Mouse (Mus musculus) olfactory bulb, adult 2 months (tissue): Measurements from ENCODE around the gene Polm. TPM values are rescaled to one million over a fixed set of nuclear protein-coding genes. Genes with fewer than 3 reads are reported as not detected.

Experiments
- H3K27ac ChIP-seq: fragments of 200-500 bp; 2 replicates; pipeline ENCODE4 v1.5.1; 2012; ENCODE audit warnings: low read depth, low read length; ENCODE audit not compliant: insufficient read depth
- H3K4me1 ChIP-seq: fragments of 200-500 bp; 2 replicates; pipeline ENCODE4 v1.6.1; 2012; ENCODE audit warnings: low read length; ENCODE audit not compliant: control insufficient read depth, insufficient read depth
- H3K4me3 ChIP-seq: fragments of 200-500 bp; 2 replicates; pipeline ENCODE4 v1.5.1; 2012; ENCODE audit warnings: mild to moderate bottlenecking, low read depth, low read length, moderate library complexity; ENCODE audit not compliant: insufficient read depth
- CTCF ChIP-seq: fragments of 200-500 bp; IDR thresholded peaks from 2 replicates; pipeline ENCODE4 v1.5.1; 2012; ENCODE audit warnings: low read depth, mild to moderate bottlenecking, low read length, moderate library complexity; ENCODE audit not compliant: insufficient read depth
- POLR2A ChIP-seq: fragments of 200-500 bp; IDR thresholded peaks from 2 replicates; pipeline ENCODE4 v1.6.1; 2012; ENCODE audit warnings: mild to moderate bottlenecking, low read depth, low read length, moderate library complexity; ENCODE audit not compliant: insufficient read depth
- WGBS: fragments of 180-500 bp; shearing (Covaris S2); methylation state at CpG from one replicate; pipeline ENCODE4 v1.1.7; 2018; 5-methylcytosine and 5-hydroxymethylcytosine counted together
- polyA plus RNA-seq: library from polyadenylated mRNA; stranded (reverse); fragments of >200 nt; gene quantifications from 2 replicates; pipeline ENCODE4 v1.2.4, GENCODE M21; 2012; ENCODE audit warnings: low replicate concordance; ENCODE audit not compliant: missing spikeins, insufficient read depth, insufficient read length

The Polm gene
- polyA plus RNA-seq, 1 experiment = not detected

DNA sequence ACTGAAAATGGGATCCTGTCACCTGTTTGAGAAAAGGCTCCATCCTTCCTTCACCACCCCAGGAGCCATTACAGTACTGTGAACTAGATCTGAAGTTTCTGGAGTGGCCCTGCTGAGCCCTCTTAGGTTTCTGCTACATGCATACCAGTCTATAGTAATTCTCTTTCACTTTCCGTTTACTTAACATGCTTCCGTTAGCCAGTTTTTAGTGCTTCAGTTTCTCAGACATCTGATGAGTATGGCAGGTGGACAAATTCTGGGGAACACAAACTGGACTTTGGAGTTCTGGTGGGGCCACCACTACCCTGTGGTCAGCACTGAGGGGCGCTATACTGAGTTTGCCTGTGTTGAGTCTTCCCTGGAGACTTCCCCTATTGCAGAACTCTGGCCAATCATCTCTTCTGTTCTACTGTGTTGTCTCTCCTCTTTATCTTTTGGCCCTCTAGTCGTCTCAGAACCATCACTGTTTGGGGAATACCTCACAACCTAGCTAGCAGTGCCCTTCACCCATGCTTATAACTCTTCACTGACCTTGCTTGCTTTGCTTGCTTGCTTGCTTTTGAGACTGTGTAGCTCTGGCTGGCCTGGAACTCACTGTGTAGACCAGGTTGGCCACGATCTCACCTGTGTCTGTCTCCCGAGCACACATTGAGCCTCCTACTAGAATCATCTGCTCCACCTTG lies 48.6 kb downstream of the Polm start:
- TF ChIP-seq CTCF (no peak), POLR2A (no peak)
- 63% methylated on average over 6 of the region's 6 CpGs for WGBS
- Histone ChIP-seq H3K4me1 (peaks cover 7% of the 10 kb centered on the region), H3K4me3 (peak overlapping the region; percentile 96), H3K27ac (no peak overlapping the region)

DNA sequence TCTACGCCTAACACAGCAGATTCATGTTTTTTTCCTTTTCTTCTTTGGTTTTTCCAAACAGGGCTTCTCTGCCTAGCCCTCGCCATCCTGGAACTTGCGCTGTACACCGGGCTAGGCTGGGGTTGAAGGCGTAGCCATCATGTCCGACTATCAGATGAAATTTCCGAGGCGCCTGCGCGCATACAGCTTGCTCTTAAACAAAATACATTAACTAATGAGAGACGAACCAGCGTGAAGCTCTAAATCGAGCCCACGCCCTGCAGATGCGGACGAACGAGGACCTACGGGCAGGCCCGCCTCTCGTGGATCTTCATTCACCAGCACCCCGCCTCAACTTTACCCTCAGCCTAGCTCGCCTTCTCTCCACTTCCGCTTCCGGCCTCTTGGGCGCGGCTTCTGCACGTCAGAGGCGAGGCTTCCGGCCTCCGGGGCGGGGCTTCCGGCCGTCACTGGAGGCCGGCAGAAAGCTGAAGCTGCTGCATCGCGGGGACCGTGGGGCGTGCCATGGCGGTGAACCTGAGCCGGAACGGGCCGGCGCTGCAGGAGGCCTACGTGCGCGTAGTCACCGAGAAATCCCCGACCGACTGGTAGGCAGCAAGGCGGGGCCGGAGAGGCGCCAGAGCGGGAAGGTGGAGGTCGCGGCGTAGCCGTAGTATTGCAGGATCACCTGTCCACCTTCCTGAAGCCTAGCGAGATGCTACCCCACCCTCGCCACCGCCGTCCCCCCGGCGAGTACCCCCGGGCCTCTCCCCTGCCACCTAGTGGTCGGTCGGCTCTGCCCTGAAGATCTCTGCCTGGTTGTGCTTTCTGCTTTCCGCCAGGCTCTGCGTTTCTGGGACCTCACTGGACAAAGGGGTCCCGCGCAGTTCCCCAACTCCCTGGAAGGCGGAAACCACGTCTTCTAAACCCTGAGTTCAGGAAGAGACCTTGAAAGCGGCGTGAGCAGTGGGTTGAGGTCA lies 49.5 kb downstream of the Polm start, which contains the start of gene Dbnl:
TSS of gene Dbnl (plus strand) at position 433 of the 959 bp plus-strand sequence.
- H3K27ac ChIP-seq = peak within 1 kb of the TSS; percentile 72
- H3K4me3 ChIP-seq = peak within 1 kb of the TSS; percentile 96
- WGBS = under 1% methylated on average over 74 of the region's 74 CpGs
- TF ChIP-seq POLR2A (peak; percentile 93), CTCF (peak; percentile 59; the same call in 1 of the 2 replicates)
- peaks cover 7% of the 10 kb centered on the region for H3K4me1 ChIP-seq

DNA sequence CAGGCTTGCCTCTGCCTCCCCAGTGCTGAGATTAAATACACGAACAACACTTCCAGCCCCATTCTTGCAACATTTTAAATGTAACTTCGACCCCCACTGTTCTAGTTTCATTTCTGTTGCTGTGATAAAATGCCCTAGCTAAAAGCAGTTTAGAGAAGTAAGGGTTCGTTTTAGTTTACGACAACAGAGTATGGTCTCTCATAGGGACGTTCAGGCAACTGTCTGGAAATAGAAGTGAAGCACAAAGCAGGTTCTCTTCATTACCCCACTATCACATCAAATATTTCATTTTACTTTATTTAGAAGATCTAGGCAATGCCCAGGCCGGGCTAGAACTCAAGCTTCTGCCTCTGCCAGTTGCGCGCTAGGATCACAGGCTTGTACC lies 50.2 kb downstream of the Polm start:
- TF ChIP-seq CTCF (no peak), POLR2A (no peak)
- H3K4me1 ChIP-seq = peaks cover 7% of the 10 kb centered on the region
- peak overlapping the region; percentile 44 for H3K27ac ChIP-seq
- peak overlapping the region; percentile 96 for H3K4me3 ChIP-seq
- WGBS = 36% methylated on average over 8 of the region's 8 CpGs

DNA sequence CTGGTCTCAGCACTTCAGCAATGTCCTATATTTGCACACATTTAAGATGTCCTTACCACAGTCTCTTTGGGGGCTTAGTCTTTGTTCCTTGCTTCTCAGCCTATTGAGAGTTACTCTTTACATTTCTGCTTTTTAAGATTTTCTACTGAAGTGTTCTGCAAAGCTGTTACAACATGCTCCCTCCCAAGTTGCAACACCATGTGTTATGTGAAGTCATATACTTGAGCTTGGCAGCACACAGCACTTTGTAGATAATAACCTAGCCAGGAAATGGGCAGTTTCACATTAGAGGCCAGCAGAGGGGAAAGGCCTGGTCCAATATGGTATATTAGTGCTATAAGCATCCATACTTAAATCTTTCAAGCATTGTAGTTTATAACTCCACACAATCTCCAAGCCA lies 52.1 kb downstream of the Polm start:
- Histone ChIP-seq H3K4me1 (peaks cover 7% of the 10 kb centered on the region), H3K27ac (no peak overlapping the region), H3K4me3 (no peak overlapping the region)
- TF ChIP-seq POLR2A (no peak), CTCF (no peak)

DNA sequence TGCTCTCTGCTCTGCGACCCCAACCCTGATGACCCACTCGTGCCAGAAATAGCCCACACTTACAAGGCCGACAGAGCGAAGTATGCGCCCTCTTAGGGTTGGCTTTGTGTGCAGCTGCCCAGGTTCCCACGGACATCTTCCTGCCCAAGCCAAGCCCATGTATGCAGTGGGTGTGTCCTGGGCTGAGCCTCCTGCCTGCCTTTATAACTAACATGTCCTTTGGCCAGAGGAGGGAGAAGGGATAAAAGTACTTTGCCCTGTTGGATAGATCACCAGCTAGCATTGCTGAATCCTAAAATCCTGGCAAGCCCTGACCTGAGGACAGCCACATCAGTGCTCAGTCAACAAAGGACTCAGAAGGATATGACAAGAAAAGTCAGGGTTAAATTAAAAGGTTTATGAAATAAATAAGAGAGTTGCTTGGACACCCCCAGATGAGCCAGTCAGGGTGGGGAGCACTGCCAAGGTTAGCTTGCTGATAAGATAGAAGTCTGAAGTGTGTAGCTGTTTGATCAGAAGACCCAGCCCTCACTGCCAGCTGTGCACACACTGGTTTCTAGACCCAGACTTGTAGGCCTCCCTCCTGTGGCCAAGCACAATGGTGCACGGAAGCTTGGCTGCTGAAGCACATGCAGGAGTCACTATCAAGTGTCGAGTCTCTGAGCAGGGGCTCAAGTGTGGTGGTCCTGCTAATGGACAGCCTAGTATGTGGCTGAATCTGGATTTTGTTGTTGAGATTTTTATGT lies 55.4 kb downstream of the Polm start:
- TF ChIP-seq CTCF (no peak), POLR2A (no peak)
- no peaks in the 10 kb centered on the region; the same call in 1 of the 2 replicates for H3K4me1 ChIP-seq
- H3K4me3 ChIP-seq = no peak overlapping the region
- H3K27ac ChIP-seq = no peak overlapping the region
- WGBS = 76% methylated on average over 8 of the region's 8 CpGs

DNA sequence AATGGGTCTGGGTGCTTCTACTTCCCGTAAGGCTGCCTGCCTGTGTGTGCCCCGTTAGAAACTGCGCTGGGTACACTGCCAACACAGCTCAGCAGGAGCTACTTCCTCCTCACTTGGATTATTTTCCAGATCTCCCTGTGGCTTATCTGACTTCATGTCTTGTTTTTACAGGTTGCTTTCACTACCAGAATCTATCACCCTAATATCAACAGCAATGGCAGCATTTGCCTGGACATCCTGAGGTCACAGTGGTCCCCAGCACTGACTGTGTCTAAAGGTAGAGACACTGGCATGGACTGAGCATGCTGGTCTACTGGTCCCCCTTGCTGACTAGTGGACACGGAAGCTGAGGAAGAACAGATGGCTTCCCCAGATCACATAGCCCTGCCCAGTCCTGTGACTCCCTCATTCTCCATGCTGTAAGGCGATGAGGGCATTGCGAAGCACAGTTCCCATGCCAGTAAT lies 57.7 kb downstream of the Polm start:
- no peak overlapping the region for H3K4me3 ChIP-seq
- H3K4me1 ChIP-seq = no peaks in the 10 kb centered on the region
- TF ChIP-seq POLR2A = no peak
- no peak for TF ChIP-seq CTCF
- H3K27ac ChIP-seq = no peak overlapping the region
- WGBS = 84% methylated on average over 6 of the region's 6 CpGs

DNA sequence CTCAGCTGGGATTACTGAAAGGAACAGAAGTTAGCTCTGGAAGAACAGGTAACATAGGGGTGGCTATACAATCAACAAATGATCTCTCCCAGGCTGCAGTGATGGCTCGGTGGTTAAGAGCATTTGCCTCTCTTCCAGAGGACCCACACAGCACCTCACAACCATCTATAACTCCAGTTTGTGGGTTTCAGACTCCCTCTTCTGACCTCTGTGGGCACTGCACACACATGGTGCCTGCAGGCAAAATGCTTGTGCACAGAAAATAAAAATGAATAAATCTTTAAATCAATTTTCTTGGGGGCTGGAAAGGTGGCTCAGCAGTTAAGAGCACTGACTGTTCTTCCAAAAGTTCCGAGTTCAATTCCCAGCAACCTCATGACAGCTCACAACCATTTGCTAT lies 59.3 kb downstream of the Polm start:
- TF ChIP-seq CTCF (no peak), POLR2A (no peak)
- WGBS = 70% methylated on average over 2 of the region's 2 CpGs
- Histone ChIP-seq H3K27ac (no peak overlapping the region), H3K4me3 (no peak overlapping the region), H3K4me1 (no peaks in the 10 kb centered on the region)

Other genes starting within 250 kb of the Polm start
- not detected in 2 replicates for gene Mrps24, start 122.3 kb downstream of the Polm start, polyA plus RNA-seq
- gene Urgcp, start 75.6 kb downstream of the Polm start, polyA plus RNA-seq = not detected in 2 replicates
- gene Dbnl, start 49.5 kb downstream of the Polm start, polyA plus RNA-seq = not detected in 2 replicates
- gene Pgam2, start 34.3 kb downstream of the Polm start, polyA plus RNA-seq = not detected in 2 replicates
- not detected in 2 replicates for gene Aebp1, start 23.9 kb upstream of the Polm start, polyA plus RNA-seq
- gene Pold2, start 40.3 kb upstream of the Polm start, polyA plus RNA-seq = not detected in 2 replicates
- gene Myl7, start 60.8 kb upstream of the Polm start, polyA plus RNA-seq = not detected in 2 replicates
- gene Gck, start 112.1 kb upstream of the Polm start, polyA plus RNA-seq = not detected in 2 replicates
- gene Ykt6, start 117.7 kb upstream of the Polm start, polyA plus RNA-seq = not detected in 2 replicates
- gene Camk2b, start 228.3 kb upstream of the Polm start, polyA plus RNA-seq = 150 and 183 TPM in 2 replicates